Mouse (Mus musculus) cortical plate, adult 2 months (tissue): ENCODE results near the gene B230219D22Rik. TPM values are rescaled to one million over a fixed set of nuclear protein-coding genes. Genes with fewer than 3 reads are reported as not detected.

Experiments used
- H3K27ac ChIP-seq: fragments of 200-500 bp; 2 replicates; pipeline ENCODE4 v1.5.1; 2012; ENCODE audit warnings: low read length, control low read depth, inconsistent platforms; ENCODE audit not compliant: insufficient read depth
- H3K4me1 ChIP-seq: fragments of 200-500 bp; 2 replicates; pipeline ENCODE4 v1.6.1; 2011; ENCODE audit warnings: low read length; ENCODE audit not compliant: control insufficient read depth, insufficient read depth
- H3K4me3 ChIP-seq: fragments of 200-500 bp; 2 replicates; pipeline ENCODE4 v1.5.1; 2011; ENCODE audit warnings: mild to moderate bottlenecking, low read length, control low read depth; ENCODE audit not compliant: insufficient read depth
- CTCF ChIP-seq: fragments of 200-500 bp; IDR thresholded peaks from 2 replicates; pipeline ENCODE4 v1.5.1; 2011; ENCODE audit warnings: mild to moderate bottlenecking, control low read depth, low read length; ENCODE audit not compliant: insufficient read depth; ENCODE audit errors: extremely low read depth
- polyA plus RNA-seq: library from polyadenylated mRNA; depleted of rRNA; stranded (reverse); fragments of >200 nt; gene quantifications from 2 replicates; pipeline ENCODE4 v1.2.3, GENCODE M21; 2012; rRNA removed

B230219D22Rik gene
- polyA plus RNA-seq, 1 experiment: 65.3 TPM

DNA sequence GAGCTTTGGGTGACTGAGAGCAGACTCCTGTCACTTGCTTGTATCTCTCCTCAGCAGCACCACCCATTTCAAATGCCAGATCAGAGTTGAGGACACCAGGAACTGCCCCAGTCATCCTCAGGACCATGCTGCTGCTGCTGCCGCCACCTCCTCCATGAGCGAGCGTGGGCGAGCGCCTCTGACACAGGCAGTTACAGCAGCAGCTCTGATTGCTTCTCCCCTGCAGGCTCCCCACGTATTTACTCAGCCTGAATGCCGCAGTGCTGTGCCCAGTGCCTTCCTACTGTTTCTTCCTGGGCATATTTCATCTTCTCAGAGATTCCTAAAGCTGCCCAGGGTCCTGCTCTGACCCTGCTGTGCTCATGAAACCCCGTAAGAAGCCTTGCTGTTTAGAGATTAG lies 49.4 kb downstream of the B230219D22Rik start:
- Histone ChIP-seq H3K27ac (no peak overlapping the region), H3K4me3 (no peak overlapping the region), H3K4me1 (peaks cover 4% of the 10 kb centered on the region; the same call in 1 of the 2 replicates)
- no peak for TF ChIP-seq CTCF

Other genes starting within 250 kb of the B230219D22Rik start
- 75.3 and 80.1 TPM in 2 replicates for gene Grk6, start 248.1 kb upstream of the B230219D22Rik start, polyA plus RNA-seq
- gene Prr7, start 228.9 kb upstream of the B230219D22Rik start, polyA plus RNA-seq: 68.1 and 73.5 TPM in 2 replicates
- 336 and 368 TPM in 2 replicates for gene Dbn1, start 205.0 kb upstream of the B230219D22Rik start, polyA plus RNA-seq
- gene Pdlim7, start 179.4 kb upstream of the B230219D22Rik start, polyA plus RNA-seq: 168 and 171 TPM in 2 replicates
- gene Dok3, start 163.8 kb upstream of the B230219D22Rik start, polyA plus RNA-seq: 15.6 and 16.8 TPM in 2 replicates
- gene Ddx41, start 156.5 kb upstream of the B230219D22Rik start, polyA plus RNA-seq: 81.1 and 87.4 TPM in 2 replicates
- 138 and 157 TPM in 2 replicates for gene Fam193b, start 122.0 kb upstream of the B230219D22Rik start, polyA plus RNA-seq
- 111 and 125 TPM in 2 replicates for gene Tmed9, start 119.4 kb upstream of the B230219D22Rik start, polyA plus RNA-seq
- gene B4galt7, start 93.2 kb upstream of the B230219D22Rik start, polyA plus RNA-seq: 30.8 and 31.1 TPM in 2 replicates
- gene Caml, start 70.1 kb upstream of the B230219D22Rik start, polyA plus RNA-seq: 67.2 and 73.7 TPM in 2 replicates
- gene Ddx46, start 58.1 kb upstream of the B230219D22Rik start, polyA plus RNA-seq: 44.5 and 48.3 TPM in 2 replicates
- 63.9 and 66.4 TPM in 2 replicates for gene Txndc15, start 21.5 kb downstream of the B230219D22Rik start, polyA plus RNA-seq
- 31.6 and 32.2 TPM in 2 replicates for gene Pcbd2, start 34.2 kb downstream of the B230219D22Rik start, polyA plus RNA-seq
- gene Catsper3, start 91.4 kb downstream of the B230219D22Rik start, polyA plus RNA-seq: 0.38 and 0.44 TPM in 2 replicates
- gene Pitx1, start 143.1 kb downstream of the B230219D22Rik start, polyA plus RNA-seq: not detected in 2 replicates